In genomic region chr8:124398843-124399402, GRCm38 (mm10) we compare ENCODE assay signal across 10 mouse cellular contexts. TPM values are rescaled to one million over a fixed set of nuclear protein-coding genes. Genes with fewer than 3 reads are reported as not detected.
A peak's percentile ranks its signal among the peaks of the same experiment; 100 is the strongest.
DNase-seq lines count a peak whose midpoint lies in the region; ATAC-seq and TF ChIP-seq lines count a peak whose summit lies in the region.
"Had no signal": no experiment of that assay in that cellular context is flagged by ENCODE, and none has a peak within 500 bp of the region (broad histone marks: within the 10 kb centered on the region; RNA-seq: fewer than 3 reads in every experiment).

No protein-coding gene starts in this region.

- no peaks in the 10 kb centered on the region for H3K9me3 ChIP-seq in liver, postnatal 0 days (ENCODE audit: low read length)
- H3K9me3 ChIP-seq: embryonic facial prominence, embryonic 13.5 days; liver, embryonic 15.5 days had no signal

- H3K27ac ChIP-seq in liver, postnatal 0 days (ENCODE audit: low read depth) = no peak overlapping the region
- H3K27ac ChIP-seq: embryonic facial prominence, embryonic 13.5 days; liver, embryonic 15.5 days had no signal

- peak; percentile 59 for DNase-seq in heart, postnatal 4 days
- DNase-seq in heart, adult 11 months = no peak
- DNase-seq in 3T3-L1 (ENCODE audit: low read depth, low spot score) (peak; percentile 34), Patski (ENCODE audit: low read depth, low spot score) (peak; percentile 43)
- DNase-seq in embryo, embryonic 10 days (ENCODE audit: low spot score) = peak; percentile 68
- peak; percentile 41 for DNase-seq in liver, postnatal 0 days
- peak; percentile 35 for DNase-seq in thymus, postnatal 14 days
- DNase-seq in gastrocnemius, adult 18-20 months (ENCODE audit: low spot score) = no peak

- ATAC-seq in Patski = peak; percentile 60
- no peak for ATAC-seq in liver, postnatal 0 days

- in situ Hi-C loops in Patski (cut with MboI; ENCODE audit: low pct_unique_long_range_greater_than_20kb) = loop anchor here (10.0 kb wide), 1 partner anchor 276 kb away; no protein-coding TSS in a partner anchor

- CTCF ChIA-PET in Patski (lab: Charles Lee) = interaction anchor here (0.8 to 1.5 kb wide), 8 partner anchors 9 to 259 kb away, joined by 3 to 8 read pairs (median 4); no protein-coding TSS in a partner anchor

- H3K4me2 ChIP-seq in liver, postnatal 0 days (ENCODE audit: low read depth, low read length) = no peak overlapping the region
- H3K4me2 ChIP-seq: embryonic facial prominence, embryonic 13.5 days; liver, embryonic 15.5 days had no signal

- no peaks in the 10 kb centered on the region for H3K27me3 ChIP-seq in Patski
- no peaks in the 10 kb centered on the region for H3K27me3 ChIP-seq in liver, postnatal 0 days (ENCODE audit: insufficient read depth, low read length)
- H3K27me3 ChIP-seq: embryonic facial prominence, embryonic 13.5 days; liver, embryonic 15.5 days had no signal

- no peak overlapping the region for H3K4me3 ChIP-seq in liver, postnatal 0 days (ENCODE audit: low read depth, low read length)
- H3K4me3 ChIP-seq: embryonic facial prominence, embryonic 13.5 days; liver, embryonic 15.5 days had no signal

- no peak for TF ChIP-seq EP300 in liver, postnatal 0 days (IDR thresholded peaks at IDR 0.05; ENCODE audit: low read depth)

- 26% methylated on average over 12 of the region's 12 CpGs for WGBS in liver, postnatal 0 days (ENCODE audit: insufficient replicate concordance)

- TF ChIP-seq CTCF in Patski (IDR thresholded peaks at IDR 0.05) = peak; percentile 82
- TF ChIP-seq CTCF in liver, postnatal 0 days (IDR thresholded peaks at IDR 0.05; ENCODE audit: low read depth) = peak; percentile 66

- POLR2A ChIA-PET in Patski (lab: Charles Lee) = no interaction called here

- H3K4me1 ChIP-seq in liver, postnatal 0 days (ENCODE audit: insufficient read depth) = no peaks in the 10 kb centered on the region
- H3K4me1 ChIP-seq: liver, embryonic 15.5 days had no signal

- no peaks in the 10 kb centered on the region for H3K36me3 ChIP-seq in liver, postnatal 0 days (replicated peaks; ENCODE audit: insufficient read depth, low read length)
- H3K36me3 ChIP-seq: embryonic facial prominence, embryonic 13.5 days; liver, embryonic 15.5 days had no signal

- no peak overlapping the region for H3K9ac ChIP-seq in liver, postnatal 0 days (replicated peaks)
- H3K9ac ChIP-seq: embryonic facial prominence, embryonic 13.5 days; liver, embryonic 15.5 days had no signal

RNA-seq across cellular contexts. Expression of gene Pgbd5, which starts 40.5 kb away (rescaled TPM):
- total RNA-seq in heart, postnatal 4 days (2021) = 1 to 10 TPM; 3.0 to 3.6 TPM
- polyA plus RNA-seq in Patski (2021) = 8.0 TPM
- 0.13 and 0.18 TPM in 2 replicates for polyA plus RNA-seq in liver, postnatal 0 days (2015; fragmentation: Nextera tagmentation; extraction: Ambion mirVana)
- total RNA-seq in gastrocnemius, adult 18-20 months (2021) = under 1 TPM; 0.07 to 0.40 TPM

Comparison
In these comparisons a context has a peak if more than half of its experiments do, and no peak if none do; other contexts are left out.
1. DNase-seq: peak in heart, postnatal 4 days (single experiment), 3T3-L1 (single experiment), Patski (single experiment), embryo, embryonic 10 days (single experiment), liver, postnatal 0 days (single experiment) and thymus, postnatal 14 days (single experiment); none in heart, adult 11 months (single experiment) and gastrocnemius, adult 18-20 months (single experiment).